Mouse (Mus musculus): ENCODE data around the gene Prkaca.

Prkaca gene

DNA sequence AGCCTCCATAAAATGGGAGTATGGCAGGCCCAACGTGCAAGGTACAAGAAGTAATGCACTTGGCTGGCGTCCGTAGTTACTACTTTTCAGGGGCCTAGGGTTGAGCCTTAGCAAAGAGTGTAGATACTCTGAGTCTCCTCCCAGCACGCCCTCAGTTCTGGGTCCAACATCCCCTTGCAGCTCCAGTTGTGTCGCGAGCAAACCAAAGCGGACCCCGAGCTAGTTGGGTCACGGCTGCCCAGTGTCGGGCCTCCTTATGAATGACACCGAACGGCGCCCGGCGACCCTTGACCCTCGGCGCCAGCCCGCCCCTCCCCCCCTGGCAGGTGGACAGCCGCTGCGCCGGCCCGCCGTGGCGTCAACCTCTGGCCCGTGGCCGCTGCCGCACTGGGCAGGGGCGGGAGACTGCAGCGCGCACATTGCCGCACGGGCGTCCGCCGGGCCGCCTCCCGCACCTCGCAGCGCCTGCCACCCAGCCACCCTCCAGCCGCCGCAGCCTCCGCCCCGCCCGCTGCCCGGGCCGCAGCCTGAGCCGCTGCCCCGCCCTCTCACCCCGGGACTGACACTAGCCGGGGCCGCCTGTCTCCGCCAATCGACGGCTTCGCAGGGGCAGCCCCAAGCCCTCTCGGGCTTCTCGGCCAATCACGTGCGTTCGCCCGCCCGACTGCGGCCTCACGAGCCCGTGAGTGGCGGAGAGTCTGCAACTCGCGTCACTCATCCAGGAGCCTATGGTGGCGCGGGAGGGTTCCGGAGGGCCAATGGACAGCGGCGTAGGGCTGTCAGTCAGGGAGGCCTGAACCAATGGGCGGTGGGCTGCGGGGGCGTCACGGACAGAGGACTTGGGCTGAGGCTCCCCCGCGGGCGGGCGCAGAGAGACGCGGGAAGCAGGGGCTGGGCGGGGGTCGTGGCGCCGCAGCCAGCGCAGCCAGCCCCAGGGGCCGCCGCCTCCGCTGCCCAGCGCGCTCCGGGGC lies at the start of gene Prkaca:
TSS of gene Prkaca (plus strand) at position 844 of the 971 bp plus-strand sequence.
- Histone ChIP-seq H3K9me3 (ENCODE audit: low read length) (no peaks in the 10 kb centered on the region), H3K27me3 (ENCODE audit: insufficient read depth, low read length) (no peaks in the 10 kb centered on the region)

GRCm38 (mm10) chr8:83924585-83924984 lies 48.2 kb upstream of the Prkaca start:
- peaks cover 77% of the 10 kb centered on the region for H3K4me1 ChIP-seq (replicated peaks; ENCODE audit: low read depth, low read length)
- H3K4me3 ChIP-seq (replicated peaks; ENCODE audit: low read length), result no peak overlapping the region
- peaks cover 94% of the 10 kb centered on the region for H3K36me3 ChIP-seq (ENCODE audit: insufficient read depth, low read length)
- H3K27me3 ChIP-seq (ENCODE audit: insufficient read depth, low read length), result no peaks in the 10 kb centered on the region
- H3K9me3 ChIP-seq (ENCODE audit: low read length), result no peaks in the 10 kb centered on the region
- TF ChIP-seq POU5F1 (IDR thresholded peaks at IDR 0.05; ENCODE audit: borderline replicate concordance, low read length) (no peak), CTCF (conservative IDR thresholded peaks at IDR 0.05; ENCODE audit: low read length) (no peak), NANOG (IDR thresholded peaks at IDR 0.05; ENCODE audit: borderline replicate concordance, low read length) (no peak)

More for the DNA sequence above, at the start of gene Prkaca:
- peaks cover 31% of the 10 kb centered on the region for H3K36me3 ChIP-seq (ENCODE audit: insufficient read depth, low read length)
- H3K4me1 ChIP-seq (replicated peaks; ENCODE audit: low read depth, low read length), result peaks cover 36% of the 10 kb centered on the region
- H3K4me3 ChIP-seq (replicated peaks; ENCODE audit: low read length), result peak within 1 kb of the TSS; percentile 90
- no peak for TF ChIP-seq POU5F1 (IDR thresholded peaks at IDR 0.05; ENCODE audit: borderline replicate concordance, low read length)
- TF ChIP-seq CTCF (conservative IDR thresholded peaks at IDR 0.05; ENCODE audit: low read length), result no peak
- TF ChIP-seq NANOG (IDR thresholded peaks at IDR 0.05; ENCODE audit: borderline replicate concordance, low read length), result no peak

DNA sequence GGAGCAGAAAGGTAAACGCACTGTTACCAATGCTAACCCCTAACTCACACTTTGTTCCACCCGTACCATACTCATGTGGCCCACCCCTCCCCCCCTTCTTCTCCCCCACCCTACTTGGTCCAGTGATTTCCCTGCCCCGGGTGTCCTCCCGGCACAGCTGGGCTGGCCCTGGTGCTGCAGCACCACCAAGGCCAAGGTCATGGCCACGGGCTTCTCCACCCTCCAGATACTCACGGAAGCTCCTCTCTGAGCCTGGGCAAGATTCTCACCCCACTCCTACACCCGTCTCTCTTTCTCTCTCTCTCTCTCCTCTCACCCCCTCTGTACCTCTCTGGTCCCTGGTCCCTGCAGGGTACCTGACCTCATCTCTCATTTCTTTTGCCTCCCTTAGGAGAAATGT lies 46.5 kb upstream of the Prkaca start:
- H3K9me3 ChIP-seq (ENCODE audit: low read length), result no peaks in the 10 kb centered on the region
- H3K4me3 ChIP-seq (replicated peaks; ENCODE audit: low read length), result no peak overlapping the region
- H3K4me1 ChIP-seq (replicated peaks; ENCODE audit: low read depth, low read length), result peaks cover 83% of the 10 kb centered on the region
- no peaks in the 10 kb centered on the region for H3K27me3 ChIP-seq (ENCODE audit: insufficient read depth, low read length)
- H3K36me3 ChIP-seq (ENCODE audit: insufficient read depth, low read length), result peaks cover 94% of the 10 kb centered on the region
- TF ChIP-seq CTCF (conservative IDR thresholded peaks at IDR 0.05; ENCODE audit: low read length), result no peak
- TF ChIP-seq NANOG (IDR thresholded peaks at IDR 0.05; ENCODE audit: borderline replicate concordance, low read length), result no peak
- no peak for TF ChIP-seq POU5F1 (IDR thresholded peaks at IDR 0.05; ENCODE audit: borderline replicate concordance, low read length)

DNA sequence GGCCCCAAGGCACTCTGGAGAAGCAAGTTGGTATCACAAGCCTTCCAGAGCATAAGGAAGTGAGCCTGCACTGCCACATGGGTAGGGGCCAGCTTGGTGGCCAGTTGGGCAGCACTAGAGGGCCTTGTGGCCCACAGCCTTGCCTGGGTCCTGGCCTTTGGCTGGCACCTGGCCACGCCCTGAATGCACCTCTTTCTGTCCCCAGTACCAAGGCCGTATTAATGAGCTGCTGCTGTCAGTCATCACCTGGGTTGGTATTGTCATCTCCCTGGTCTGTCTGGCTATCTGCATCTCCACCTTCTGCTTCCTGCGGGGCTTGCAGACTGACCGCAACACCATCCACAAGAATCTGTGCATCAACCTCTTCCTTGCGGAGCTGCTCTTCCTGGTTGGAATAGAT lies 38.6 kb upstream of the Prkaca start:
- Histone ChIP-seq H3K27me3 (ENCODE audit: insufficient read depth, low read length) (no peaks in the 10 kb centered on the region), H3K4me1 (replicated peaks; ENCODE audit: low read depth, low read length) (peaks cover 49% of the 10 kb centered on the region), H3K4me3 (replicated peaks; ENCODE audit: low read length) (no peak overlapping the region), H3K36me3 (ENCODE audit: insufficient read depth, low read length) (peaks cover 99% of the 10 kb centered on the region), H3K9me3 (ENCODE audit: low read length) (no peaks in the 10 kb centered on the region)
- TF ChIP-seq CTCF (conservative IDR thresholded peaks at IDR 0.05; ENCODE audit: low read length) (no peak), NANOG (IDR thresholded peaks at IDR 0.05; ENCODE audit: borderline replicate concordance, low read length) (no peak), POU5F1 (IDR thresholded peaks at IDR 0.05; ENCODE audit: borderline replicate concordance, low read length) (no peak)

DNA sequence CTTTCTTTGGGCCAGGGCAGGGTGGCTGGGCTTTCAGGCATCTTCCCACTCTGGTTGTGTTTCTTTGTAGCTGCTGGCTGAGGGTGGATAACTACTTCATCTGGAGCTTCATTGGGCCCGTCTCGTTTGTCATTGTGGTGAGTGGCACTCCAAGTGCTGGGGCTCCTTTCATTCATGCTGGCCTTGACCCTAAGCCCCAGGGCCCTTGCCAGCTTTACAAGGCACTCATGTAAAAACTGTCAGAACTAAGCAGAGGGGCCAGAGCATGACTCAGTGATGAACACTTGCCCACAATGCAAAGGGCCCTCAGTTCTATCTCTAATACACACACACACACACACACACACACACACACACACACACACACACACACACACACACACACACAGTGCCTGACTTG lies 37.8 kb upstream of the Prkaca start:
- no peaks in the 10 kb centered on the region for H3K9me3 ChIP-seq (ENCODE audit: low read length)
- no peaks in the 10 kb centered on the region for H3K27me3 ChIP-seq (ENCODE audit: insufficient read depth, low read length)
- TF ChIP-seq NANOG (IDR thresholded peaks at IDR 0.05; ENCODE audit: borderline replicate concordance, low read length) (no peak), POU5F1 (IDR thresholded peaks at IDR 0.05; ENCODE audit: borderline replicate concordance, low read length) (no peak), CTCF (conservative IDR thresholded peaks at IDR 0.05; ENCODE audit: low read length) (no peak)
- H3K4me1 ChIP-seq (replicated peaks; ENCODE audit: low read depth, low read length), result peaks cover 51% of the 10 kb centered on the region
- H3K4me3 ChIP-seq (replicated peaks; ENCODE audit: low read length), result no peak overlapping the region
- peaks cover 99% of the 10 kb centered on the region for H3K36me3 ChIP-seq (ENCODE audit: insufficient read depth, low read length)

DNA sequence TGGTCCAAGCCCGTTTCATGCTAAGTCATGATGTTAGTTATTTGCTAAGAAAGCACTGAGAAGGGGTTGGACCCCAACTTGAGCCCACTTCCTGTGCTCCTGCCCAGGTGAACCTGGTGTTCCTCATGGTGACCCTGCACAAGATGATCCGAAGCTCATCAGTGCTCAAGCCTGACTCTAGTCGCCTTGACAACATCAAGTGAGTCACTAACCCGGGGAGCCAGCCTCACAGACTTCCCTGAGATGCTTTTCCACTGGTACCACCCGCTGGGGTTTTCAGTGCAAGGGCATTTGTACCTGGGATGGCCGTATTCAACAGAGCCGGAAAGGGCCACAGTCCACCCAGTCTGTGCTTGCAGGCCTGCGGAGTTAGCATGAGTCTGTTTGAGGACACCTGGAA lies 37.4 kb upstream of the Prkaca start:
- Histone ChIP-seq H3K36me3 (ENCODE audit: insufficient read depth, low read length) (peaks cover 99% of the 10 kb centered on the region), H3K27me3 (ENCODE audit: insufficient read depth, low read length) (no peaks in the 10 kb centered on the region), H3K4me1 (replicated peaks; ENCODE audit: low read depth, low read length) (peaks cover 51% of the 10 kb centered on the region), H3K9me3 (ENCODE audit: low read length) (no peaks in the 10 kb centered on the region), H3K4me3 (replicated peaks; ENCODE audit: low read length) (no peak overlapping the region)
- TF ChIP-seq CTCF (conservative IDR thresholded peaks at IDR 0.05; ENCODE audit: low read length) (no peak), POU5F1 (IDR thresholded peaks at IDR 0.05; ENCODE audit: borderline replicate concordance, low read length) (no peak), NANOG (IDR thresholded peaks at IDR 0.05; ENCODE audit: borderline replicate concordance, low read length) (no peak)

- Histone ChIP-seq H3K4me3 (replicated peaks; ENCODE audit: low read length) (no peak overlapping the region), H3K36me3 (ENCODE audit: insufficient read depth, low read length) (peaks cover 90% of the 10 kb centered on the region), H3K4me1 (replicated peaks; ENCODE audit: low read depth, low read length) (peaks cover 47% of the 10 kb centered on the region), H3K9me3 (ENCODE audit: low read length) (no peaks in the 10 kb centered on the region), H3K27me3 (ENCODE audit: insufficient read depth, low read length) (no peaks in the 10 kb centered on the region)
- TF ChIP-seq CTCF (conservative IDR thresholded peaks at IDR 0.05; ENCODE audit: low read length), result no peak
- TF ChIP-seq POU5F1 (IDR thresholded peaks at IDR 0.05; ENCODE audit: borderline replicate concordance, low read length), result no peak
- no peak for TF ChIP-seq NANOG (IDR thresholded peaks at IDR 0.05; ENCODE audit: borderline replicate concordance, low read length)
These were observed 35.1 kb upstream of the Prkaca start for GRCm38 (mm10) chr8:83937645-83938044.

DNA sequence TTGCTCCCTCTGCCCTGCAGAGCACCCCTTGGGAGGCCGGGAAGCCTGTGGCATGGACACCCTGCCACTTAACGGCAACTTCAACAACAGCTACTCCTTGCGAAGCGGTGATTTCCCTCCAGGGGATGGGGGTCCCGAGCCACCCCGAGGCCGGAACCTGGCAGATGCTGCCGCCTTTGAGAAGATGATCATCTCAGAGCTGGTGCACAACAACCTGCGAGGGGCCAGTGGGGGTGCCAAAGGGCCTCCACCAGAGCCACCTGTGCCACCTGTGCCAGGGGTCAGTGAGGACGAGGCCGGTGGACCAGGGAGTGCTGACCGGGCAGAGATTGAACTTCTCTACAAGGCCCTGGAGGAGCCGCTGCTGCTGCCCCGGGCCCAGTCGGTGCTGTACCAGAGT lies 34.5 kb upstream of the Prkaca start:
- TF ChIP-seq CTCF (conservative IDR thresholded peaks at IDR 0.05; ENCODE audit: low read length) (no peak), POU5F1 (IDR thresholded peaks at IDR 0.05; ENCODE audit: borderline replicate concordance, low read length) (no peak), NANOG (IDR thresholded peaks at IDR 0.05; ENCODE audit: borderline replicate concordance, low read length) (no peak)
- 0 out of 2 replicates have a peak overlapping the region, but pooled peaks have one; percentile 13 for H3K4me3 ChIP-seq (replicated peaks; ENCODE audit: low read length)
- no peaks in the 10 kb centered on the region for H3K9me3 ChIP-seq (ENCODE audit: low read length)
- H3K36me3 ChIP-seq (ENCODE audit: insufficient read depth, low read length), result peaks cover 83% of the 10 kb centered on the region
- H3K4me1 ChIP-seq (replicated peaks; ENCODE audit: low read depth, low read length), result peaks cover 47% of the 10 kb centered on the region
- peaks cover 1% of the 10 kb centered on the region for H3K27me3 ChIP-seq (ENCODE audit: insufficient read depth, low read length)

Data from E14TG2a.4 (cell line).